Mouse (Mus musculus) MEL (cell line): ENCODE results near the gene Nprl3. TPM values are rescaled to one million over a fixed set of nuclear protein-coding genes. Genes with fewer than 3 reads are reported as not detected.
A peak's percentile ranks its signal among the peaks of the same experiment; 100 is the strongest.

Experiments
- DNase-seq: peaks from one replicate; pipeline ENCODE4 v3.0.0; 2011; ENCODE audit warnings: low read depth, low spot score
- H3K27ac ChIP-seq: 2 replicates; pipeline ENCODE4 v1.5.1; 2012; ENCODE audit warnings: low read depth, mild to moderate bottlenecking, control low read depth, low read length, moderate library complexity; ENCODE audit not compliant: control insufficient read depth
- H3K27me3 ChIP-seq, 2 experiments: fragments of 150-350 bp in 1 of 2; sonication (generic) in 1 of 2; 2 replicates each; pipeline ENCODE4 v1.6.1; 2012; ENCODE audit warnings: low read length in 2 of 2, mild to moderate bottlenecking in 2 of 2, improper control_type of control experiment in 1 of 2, moderate library complexity in 1 of 2; ENCODE audit not compliant: insufficient read depth in 2 of 2, control insufficient read depth in 1 of 2
- H3K36me3 ChIP-seq, 2 experiments: 2 replicates each; pipeline ENCODE4 v1.6.1; 2012 to 2014; ENCODE audit warnings: low read length in 2 of 2, improper control_type of control experiment in 1 of 2, inconsistent platforms in 1 of 2, mild to moderate bottlenecking in 1 of 2; ENCODE audit not compliant: insufficient read depth in 2 of 2, control insufficient read depth in 1 of 2
- H3K4me1 ChIP-seq, 2 experiments: fragments of 150-350 bp in 1 of 2; sonication (generic) in 1 of 2; 2 replicates each; pipeline ENCODE4 v1.6.1; 2012; ENCODE audit warnings: low read length in 2 of 2, improper control_type of control experiment in 1 of 2, mild to moderate bottlenecking in 1 of 2; ENCODE audit not compliant: insufficient read depth in 2 of 2, control insufficient read depth in 1 of 2
- H3K4me3 ChIP-seq, 2 experiments: fragments of 150-350 bp in 1 of 2; sonication (generic) in 1 of 2; 2 replicates each; pipeline ENCODE4 v1.5.1; 2012; ENCODE audit warnings: low read depth in 2 of 2, low read length in 2 of 2, mild to moderate bottlenecking in 2 of 2, moderate library complexity in 2 of 2, control low read depth in 1 of 2, improper control_type of control experiment in 1 of 2; ENCODE audit not compliant: control insufficient read depth in 1 of 2, insufficient read depth in 1 of 2
- H3K79me2 ChIP-seq: 2 replicates; pipeline ENCODE4 v1.6.1; 2012; ENCODE audit warnings: mild to moderate bottlenecking, low read length, moderate library complexity; ENCODE audit not compliant: control insufficient read depth, poor library complexity, insufficient read depth
- H3K9ac ChIP-seq: 2 replicates; pipeline ENCODE4 v1.6.1; 2012; ENCODE audit warnings: low read depth, mild to moderate bottlenecking, control low read depth, low read length, moderate library complexity; ENCODE audit not compliant: control insufficient read depth, poor library complexity, severe bottlenecking
- H3K9me3 ChIP-seq: fragments of 150-350 bp; sonication (generic); replicated peaks from 2 replicates; pipeline ENCODE4 v1.6.1; 2012; ENCODE audit warnings: mild to moderate bottlenecking, low read length, improper control_type of control experiment, moderate library complexity; ENCODE audit not compliant: insufficient read depth
- CHD2 ChIP-seq: IDR thresholded peaks from 2 replicates; pipeline ENCODE4 v1.6.1; 2011; ENCODE audit warnings: low read length, improper control_type of control experiment
- CTCF ChIP-seq, 3 experiments: IDR thresholded peaks in 2 of 3; conservative IDR thresholded peaks in 1 of 3; 2 replicates each; pipeline ENCODE4 v1.5.1; 2011 to 2012; ENCODE audit warnings: low read length in 3 of 3, low read depth in 2 of 3, mild to moderate bottlenecking in 2 of 3, improper control_type of control experiment in 1 of 3, inconsistent platforms in 1 of 3, mixed read lengths in 1 of 3, moderate library complexity in 1 of 3; ENCODE audit not compliant: control insufficient read depth in 1 of 3, insufficient read depth in 1 of 3, poor library complexity in 1 of 3, severe bottlenecking in 1 of 3
- ELF1 ChIP-seq: IDR thresholded peaks from 2 replicates; pipeline ENCODE4 v1.6.1; 2014; ENCODE audit warnings: low read depth, mild to moderate bottlenecking, inconsistent platforms, low read length, improper control_type of control experiment, moderate library complexity
- EP300 ChIP-seq, 2 experiments: IDR thresholded peaks; 2 replicates each; pipeline ENCODE4 v1.6.1; 2011; ENCODE audit warnings: improper control_type of control experiment in 2 of 2, low read length in 2 of 2, low read depth in 1 of 2, mild to moderate bottlenecking in 1 of 2
- MAZ ChIP-seq: IDR thresholded peaks from 2 replicates; pipeline ENCODE4 v1.6.1; 2012; ENCODE audit warnings: low read depth, mild to moderate bottlenecking, inconsistent platforms, low read length, improper control_type of control experiment
- NRF1 ChIP-seq: IDR thresholded peaks from 2 replicates; pipeline ENCODE4 v1.6.1; 2014; ENCODE audit warnings: low read depth, mild to moderate bottlenecking, inconsistent platforms, low read length, improper control_type of control experiment, moderate library complexity; ENCODE audit not compliant: poor library complexity, insufficient read depth, severe bottlenecking
- RAD21 ChIP-seq: IDR thresholded peaks from 2 replicates; pipeline ENCODE4 v1.6.1; 2011; ENCODE audit warnings: mild to moderate bottlenecking, low read depth, low read length, improper control_type of control experiment
- SIN3A ChIP-seq: IDR thresholded peaks from 2 replicates; pipeline ENCODE4 v1.6.1; 2012; ENCODE audit warnings: low read length, improper control_type of control experiment, inconsistent platforms
- TBP ChIP-seq: IDR thresholded peaks from 2 replicates; pipeline ENCODE4 v1.8.0; 2011; ENCODE audit warnings: low read depth, low read length, improper control_type of control experiment
- UBTF ChIP-seq: IDR thresholded peaks from 2 replicates; pipeline ENCODE4 v1.6.1; 2012; ENCODE audit warnings: low read depth, mild to moderate bottlenecking, inconsistent platforms, low read length, improper control_type of control experiment, moderate library complexity, borderline replicate concordance; ENCODE audit not compliant: insufficient read depth
- ZNF384 ChIP-seq: IDR thresholded peaks from 2 replicates; pipeline ENCODE4 v1.6.1; 2012; ENCODE audit warnings: low read depth, mild to moderate bottlenecking, inconsistent platforms, low read length, improper control_type of control experiment
- polyA plus RNA-seq, 2 experiments: library from polyadenylated mRNA; stranded (reverse) in 1 of 2; unstranded in 1 of 2; fragments of >175 nt in 1 of 2; fragments of >200 nt in 1 of 2; gene quantifications; 2 replicates each; pipeline versions ENCODE4 v1.2.1 to v1.2.4; 2012; ENCODE audit warnings: low replicate concordance in 2 of 2, low read depth in 1 of 2; ENCODE audit not compliant: insufficient read length in 2 of 2, insufficient read depth in 1 of 2, missing spikeins in 1 of 2
- total RNA-seq: library from RNA; depleted of rRNA; stranded (reverse); fragments of 300-350 nt; gene quantifications from 2 replicates; pipeline ENCODE4 v1.2.3, GENCODE M21; 2012

The Nprl3 gene
- total and polyA plus RNA-seq, 3 experiments = 14.1 to 18.4 TPM; not detected in 1

GRCm38 (mm10) chr11:32231125-32231524 lies 36.4 kb downstream of the Nprl3 start:
- H3K4me1 ChIP-seq = peaks cover 6 to 21% of the 10 kb centered on the region in 2 experiments
- no peak overlapping the region for H3K9ac ChIP-seq
- no peaks in the 10 kb centered on the region for H3K9me3 ChIP-seq
- peak; percentile 81 for DNase-seq
- H3K27ac ChIP-seq = peak overlapping the region; percentile 7; the same call in 1 of the 2 replicates
- no peak overlapping the region for H3K4me3 ChIP-seq
- H3K27me3 ChIP-seq = no peaks in the 10 kb centered on the region
- no peak for TF ChIP-seq CHD2
- TF ChIP-seq ZNF384 = peak; percentile 40; the same call in 1 of the 2 replicates
- no peak for TF ChIP-seq RAD21
- TF ChIP-seq NRF1 = no peak
- peak; percentile 69 for TF ChIP-seq TBP
- no peak for TF ChIP-seq MAZ
- peak in 1 of 2 experiments; percentile 55; a peak in 1 of 4 replicates for TF ChIP-seq EP300 (IDR thresholded peaks at IDR 0.05; ENCODE audit: low read depth in 1 of 2, low read length in 2 of 2)
- TF ChIP-seq SIN3A = no peak
- H3K36me3 ChIP-seq = peaks cover 0 to 10% of the 10 kb centered on the region in 2 experiments; a peak in 3 of 4 replicates
- peaks cover 9% of the 10 kb centered on the region for H3K79me2 ChIP-seq

GRCm38 (mm10) chr11:32230220-32230619 lies 37.3 kb downstream of the Nprl3 start:
- H3K36me3 ChIP-seq = peaks cover 0 to 19% of the 10 kb centered on the region in 2 experiments; a peak in 3 of 4 replicates
- no peak overlapping the region for H3K4me3 ChIP-seq
- TF ChIP-seq UBTF = no peak
- peak in 1 of 3 experiments; percentile 3; a peak in 1 of 6 replicates for TF ChIP-seq CTCF (IDR thresholded peaks at IDR 0.05 in 2 of 3, conservative IDR thresholded peaks at IDR 0.05 in 1 of 3; ENCODE audit: control insufficient read depth in 1 of 3, insufficient read depth in 1 of 3, low read depth in 2 of 3, low read length in 3 of 3, poor library complexity in 1 of 3, severe bottlenecking in 1 of 3)
- H3K27ac ChIP-seq = no peak overlapping the region
- DNase-seq = no peak
- no peaks in the 10 kb centered on the region for H3K27me3 ChIP-seq
- H3K9ac ChIP-seq = no peak overlapping the region
- peaks cover 12 to 30% of the 10 kb centered on the region in 2 experiments for H3K4me1 ChIP-seq
- peaks cover 9% of the 10 kb centered on the region for H3K79me2 ChIP-seq
- H3K9me3 ChIP-seq = no peaks in the 10 kb centered on the region

- H3K36me3 ChIP-seq = peaks cover 0 to 22% of the 10 kb centered on the region in 2 experiments; a peak in 3 of 4 replicates
- DNase-seq = no peak
- no peak overlapping the region for H3K27ac ChIP-seq
- H3K4me3 ChIP-seq = no peak overlapping the region
- peaks cover 14 to 39% of the 10 kb centered on the region in 2 experiments for H3K4me1 ChIP-seq
- H3K9me3 ChIP-seq = no peaks in the 10 kb centered on the region
- peaks cover 0 to 1% of the 10 kb centered on the region in 2 experiments; a peak in 1 of 4 replicates for H3K27me3 ChIP-seq
- no peak overlapping the region for H3K9ac ChIP-seq
- no peak for TF ChIP-seq ELF1
- H3K79me2 ChIP-seq = peaks cover 9% of the 10 kb centered on the region
These were observed 39.1 kb downstream of the Nprl3 start for GRCm38 (mm10) chr11:32228292-32228845.
